Mouse (Mus musculus) cerebellum, adult 2 months (tissue): ENCODE data around the gene Hmga1.

Source experiments
- CTCF ChIP-seq: fragments of 200-500 bp; IDR thresholded peaks from 2 replicates; pipeline ENCODE4 v1.5.1; 2011; ENCODE audit warnings: low read depth, mild to moderate bottlenecking, control low read depth, low read length, moderate library complexity, borderline replicate concordance; ENCODE audit not compliant: insufficient read depth
- POLR2A ChIP-seq: fragments of 200-500 bp; IDR thresholded peaks from 2 replicates; pipeline ENCODE4 v1.6.1; 2011; ENCODE audit warnings: low read length, control low read depth, borderline replicate concordance; ENCODE audit not compliant: insufficient read depth

DNA sequence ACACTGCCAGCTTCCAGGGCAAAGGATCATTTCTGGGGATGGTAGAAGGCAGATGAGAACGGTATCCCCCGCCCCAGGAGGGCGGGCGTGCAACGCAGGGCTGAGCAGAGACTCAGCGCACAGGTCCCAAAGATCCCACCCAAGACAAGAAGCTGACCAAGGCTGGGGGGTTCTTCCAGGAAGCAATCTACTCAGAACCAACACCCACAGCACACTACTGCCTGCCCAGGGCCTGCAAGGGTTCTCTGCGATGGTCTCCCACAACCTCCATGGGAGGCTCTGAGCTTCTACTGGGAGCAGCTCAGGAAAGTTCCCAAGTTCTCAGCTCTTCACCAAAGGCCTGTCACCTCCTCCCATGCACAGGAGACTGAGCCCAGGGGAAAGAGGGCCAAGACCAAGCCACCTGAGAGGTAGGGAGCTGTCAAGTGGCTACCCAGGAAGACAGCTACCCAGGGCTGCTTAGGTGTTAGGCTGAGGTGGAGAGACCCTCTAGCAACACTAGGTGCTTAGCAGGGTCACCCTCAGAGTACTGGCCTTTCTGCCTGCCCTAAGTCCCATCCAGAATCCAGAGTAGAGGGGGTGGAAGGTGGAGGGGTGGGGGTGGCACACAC lies 45.1 kb upstream of the Hmga1 start:
- TF ChIP-seq CTCF (no peak), POLR2A (no peak)
